Mouse (Mus musculus) gastrocnemius, adult 2 months (tissue): Measurements from ENCODE around the gene Col5a1. TPM values are rescaled to one million over a fixed set of nuclear protein-coding genes. Genes with fewer than 3 reads are reported as not detected.

Experiments used
- DNase-seq: peaks from one replicate; pipeline ENCODE4 v3.0.0; 2022
- H3K27ac ChIP-seq: fragments of 200-600 bp; 2 replicates; pipeline ENCODE4 v1.8.1; 2022; ENCODE audit warnings: mild to moderate bottlenecking
- H3K4me3 ChIP-seq: fragments of 200-600 bp; 2 replicates; pipeline ENCODE4 v1.8.1; 2022; ENCODE audit warnings: mild to moderate bottlenecking, moderate library complexity
- CTCF ChIP-seq: fragments of 200-600 bp; IDR thresholded peaks from 2 replicates; pipeline ENCODE4 v1.8.1; 2022; ENCODE audit warnings: antibody characterized with exemption, mild to moderate bottlenecking, moderate library complexity
- intact Hi-C: fragments of 180-260 bp; cut with DNase I; formaldehyde crosslinking; loops from one replicate; pipeline ENCODE4 v1.15.1; 2025
- total RNA-seq, 2 experiments: library from RNA; stranded (reverse); gene quantifications; 2 replicates each; pipeline ENCODE4 v1.2.3; 2021

The Col5a1 gene
- total RNA-seq, 2 experiments from 2014 or later, result 15.9 to 20.9 TPM

- intact Hi-C loops, result no loop called here
- H3K27ac ChIP-seq, result no peak overlapping the region
- H3K4me3 ChIP-seq, result no peak overlapping the region
- TF ChIP-seq CTCF, result no peak
- no peak for DNase-seq
Measured at GRCm38 (mm10) chr2:28066686-28067085, 180.5 kb downstream of the Col5a1 start.

- no peak for TF ChIP-seq CTCF
- intact Hi-C loops, result no loop called here
- H3K27ac ChIP-seq, result no peak overlapping the region
- H3K4me3 ChIP-seq, result no peak overlapping the region
- no peak for DNase-seq
Measured at GRCm38 (mm10) chr2:28067175-28067574, 180.9 kb downstream of the Col5a1 start.

DNA sequence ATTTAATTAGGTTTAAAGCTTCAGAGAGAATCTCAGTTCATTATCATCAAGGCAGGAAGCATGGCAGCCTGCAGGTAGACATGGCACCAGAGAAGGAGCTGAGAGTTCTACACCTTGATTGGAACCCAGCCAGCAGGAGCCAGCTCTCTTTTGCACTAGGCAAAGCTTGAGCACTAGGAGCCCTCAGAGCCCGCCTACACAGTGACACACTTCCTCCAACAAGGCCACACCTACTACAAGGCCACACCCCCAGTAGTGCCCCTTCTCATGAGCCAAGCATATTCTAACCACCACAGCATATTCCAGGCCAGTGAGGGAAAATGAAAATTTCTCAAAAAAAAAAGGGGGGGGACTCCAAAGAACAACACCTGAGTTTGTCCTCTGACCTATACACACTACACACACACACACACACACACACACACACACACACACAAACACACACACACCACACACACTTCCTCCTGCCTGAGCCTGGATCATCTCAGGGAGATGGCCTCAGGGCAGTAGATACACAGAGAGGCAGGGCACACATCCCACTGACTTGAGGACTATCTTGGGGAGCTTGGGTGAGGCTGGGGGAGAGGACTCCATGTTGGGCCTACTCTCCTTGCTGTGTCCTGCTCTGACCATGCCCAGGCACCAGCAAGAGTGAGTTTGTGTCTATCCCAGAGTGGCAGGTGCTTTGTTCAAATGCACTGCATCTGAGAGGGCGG lies 181.8 kb downstream of the Col5a1 start:
- intact Hi-C loops, result no loop called here
- no peak overlapping the region for H3K4me3 ChIP-seq
- DNase-seq, result no peak
- H3K27ac ChIP-seq, result no peak overlapping the region
- no peak for TF ChIP-seq CTCF

DNA sequence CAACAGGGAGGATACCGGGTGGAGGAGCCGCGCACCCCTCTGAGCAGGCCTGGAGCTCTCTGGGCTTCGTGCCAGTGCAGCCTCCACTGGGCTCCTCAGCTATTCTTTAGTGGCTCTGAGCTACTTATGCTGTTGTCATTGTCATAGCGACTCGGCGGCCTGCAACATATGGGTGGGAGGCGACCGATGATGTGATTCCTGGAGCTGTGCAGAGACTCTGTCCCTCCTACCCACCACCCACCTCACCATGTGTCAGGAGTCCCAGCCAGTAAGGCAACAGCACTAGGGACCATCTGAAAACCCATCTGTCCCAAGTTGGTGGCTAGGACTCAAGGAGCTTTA lies 182.3 kb downstream of the Col5a1 start:
- Histone ChIP-seq H3K27ac (no peak overlapping the region), H3K4me3 (no peak overlapping the region)
- intact Hi-C loops, result no loop called here
- no peak for TF ChIP-seq CTCF
- no peak for DNase-seq

DNA sequence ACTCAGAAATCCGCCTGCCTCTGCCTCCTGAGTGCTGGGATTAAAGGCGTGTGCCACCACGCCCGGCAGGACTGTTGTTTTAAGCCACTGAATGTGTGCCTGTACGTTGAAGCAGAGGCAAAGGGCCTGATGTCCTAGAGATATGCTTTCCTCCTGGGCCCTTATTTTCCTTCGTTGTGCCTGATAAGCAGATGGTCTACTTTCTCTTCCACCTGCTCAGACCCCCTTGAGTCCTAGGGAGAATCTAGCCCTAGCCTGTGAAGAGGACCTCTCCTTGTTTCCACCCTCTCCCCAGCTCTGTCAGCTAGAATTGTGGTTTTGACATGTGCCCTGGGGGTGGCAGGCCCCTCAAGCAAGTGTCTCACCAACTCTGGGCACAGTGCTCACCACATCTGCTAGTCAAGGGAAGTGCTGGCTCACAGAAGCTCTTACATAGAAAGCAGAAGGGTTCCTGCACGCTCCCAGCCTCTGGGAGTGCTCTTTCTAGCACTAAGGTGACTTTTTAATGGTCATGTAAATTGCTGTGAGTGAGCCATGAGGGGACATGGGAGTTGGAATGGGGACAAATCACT lies 189.5 kb downstream of the Col5a1 start:
- no peak for TF ChIP-seq CTCF
- intact Hi-C loops, result no loop called here
- Histone ChIP-seq H3K4me3 (no peak overlapping the region), H3K27ac (no peak overlapping the region)
- DNase-seq, result no peak

- no peak for DNase-seq
- H3K27ac ChIP-seq, result no peak within 1 kb of the TSS
- no peak within 1 kb of the TSS for H3K4me3 ChIP-seq
- TF ChIP-seq CTCF, result no peak
- intact Hi-C loops, result loop anchor here (10.0 kb wide), 1 partner anchor 340 kb away; no protein-coding TSS in a partner anchor
Measured at GRCm38 (mm10) chr2:28084768-28085167, 198.5 kb downstream of the Col5a1 start, which contains the start of gene Fcnb. Fcnb (minus strand) TSS chr2:28084885.

DNA sequence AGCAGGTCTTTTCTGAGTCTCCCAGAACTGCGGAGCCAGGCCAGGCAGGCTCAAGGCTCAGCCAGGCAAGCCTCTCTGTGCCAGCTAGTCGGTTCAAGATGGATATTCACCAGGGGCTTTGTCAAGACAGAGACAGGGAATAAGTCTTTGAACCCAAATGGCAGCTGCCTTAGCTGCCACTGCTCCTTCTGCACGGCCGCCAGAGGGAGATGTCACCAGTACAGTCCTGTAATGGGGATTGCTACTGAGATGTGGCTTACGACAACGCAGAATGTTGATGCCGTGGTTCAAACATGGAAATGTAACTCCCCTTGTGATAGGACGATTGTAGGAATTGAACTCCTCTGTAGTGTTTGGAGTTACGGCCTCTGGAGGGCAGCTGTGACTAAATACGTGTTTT lies 199.9 kb downstream of the Col5a1 start:
- TF ChIP-seq CTCF, result peak; percentile 44
- Histone ChIP-seq H3K4me3 (no peak overlapping the region), H3K27ac (no peak overlapping the region)
- DNase-seq, result peak; percentile 35
- intact Hi-C loops, result loop anchor here (10.0 kb wide), 1 partner anchor 339 kb away; no protein-coding TSS in a partner anchor

DNA sequence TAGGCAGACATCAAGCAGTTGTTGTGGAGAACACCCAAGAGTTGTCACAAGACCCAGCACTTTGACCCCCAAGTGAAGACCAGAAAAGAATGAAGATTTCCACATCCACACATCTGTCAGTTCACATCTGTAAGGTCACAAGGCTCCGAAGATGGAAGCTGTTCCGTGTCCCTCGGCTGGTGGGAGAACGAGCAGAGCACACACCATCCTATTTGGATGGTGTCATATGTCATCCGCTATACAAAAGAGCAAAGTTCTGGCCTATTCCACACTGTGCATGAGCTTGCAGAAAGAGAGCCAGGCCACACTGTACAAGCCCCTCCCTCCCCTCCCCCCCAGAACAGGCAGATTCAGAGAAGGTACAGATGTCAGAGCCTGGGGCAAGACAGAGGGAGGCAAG lies 202.9 kb downstream of the Col5a1 start:
- no peak for DNase-seq
- no peak overlapping the region for H3K4me3 ChIP-seq
- intact Hi-C loops, result loop anchor here (10.0 kb wide), 1 partner anchor 336 kb away; no protein-coding TSS in a partner anchor
- no peak for TF ChIP-seq CTCF
- no peak overlapping the region for H3K27ac ChIP-seq

Other genes with a start within 250 kb of the Col5a1 start
- gene Rxra, start 210.0 kb upstream of the Col5a1 start, total RNA-seq, result 100 to 1,000 TPM; 118 to 120 TPM
- not detected for gene Fcnb, start 198.5 kb downstream of the Col5a1 start, total RNA-seq